Mouse (Mus musculus): ENCODE data around the gene Setdb2. TPM values are rescaled to one million over a fixed set of nuclear protein-coding genes. Genes with fewer than 3 reads are reported as not detected.
A peak's percentile ranks its signal among the peaks of the same experiment; 100 is the strongest.
"Not testable (repeated sequence)": the region's sequence is repeated elsewhere in the genome, so short reads cannot be mapped to it uniquely, and the experiment has no call there.

Gene Setdb2
- total RNA-seq (2021), result 1 to 10 TPM; 5.4 to 7.1 TPM
- long read RNA-seq, experiment 1, partial matches to known transcripts, result 1 of 2 reads
- long read RNA-seq, experiment 1, other reads (novel, unspliced or antisense), result 1 of 2 reads
- long read RNA-seq, experiment 2, partial matches to known transcripts, result 1 of 3 reads
- long read RNA-seq, experiment 2, other reads (novel, unspliced or antisense), result 1 of 3 reads

- DNase-seq, result peak; percentile 97 to 98
Measured at GRCm38 (mm10) chr14:59440558-59441471, at the start of gene Setdb2, which contains the start of gene Cab39l. Setdb2 (minus strand) TSS chr14:59440884. Cab39l (plus strand) TSS chr14:59440972.

GRCm38 (mm10) chr14:59485247-59485810 is 44.6 kb upstream of the Setdb2 start:
- DNase-seq, result no peak

- DNase-seq, result peak in 1 of 2 experiments; percentile 16
Measured at GRCm38 (mm10) chr14:59478699-59479098, 38.0 kb upstream of the Setdb2 start.

GRCm38 (mm10) chr14:59470781-59471180 is 30.1 kb upstream of the Setdb2 start:
- DNase-seq, result no peak

- DNase-seq, result peak in 1 of 2 experiments; percentile 18
Measured at GRCm38 (mm10) chr14:59467798-59468197, 27.1 kb upstream of the Setdb2 start.

- DNase-seq, result no peak
Measured at GRCm38 (mm10) chr14:59466503-59466902, 25.8 kb upstream of the Setdb2 start.

- no peak for DNase-seq
Measured at GRCm38 (mm10) chr14:59447981-59448380, 7.3 kb upstream of the Setdb2 start.

- DNase-seq, result no peak
Measured at GRCm38 (mm10) chr14:59445421-59445820, 4.7 kb upstream of the Setdb2 start.

GRCm38 (mm10) chr14:59441472-59441805 is 755 bp upstream of the Setdb2 start:
- no peak for DNase-seq

GRCm38 (mm10) chr14:59440039-59440438 is 645 bp downstream of the Setdb2 start:
- no peak for DNase-seq

GRCm38 (mm10) chr14:59438505-59438904 is 2.2 kb downstream of the Setdb2 start:
- DNase-seq, result no peak

GRCm38 (mm10) chr14:59437398-59437797 is 3.3 kb downstream of the Setdb2 start:
- DNase-seq, result no peak

- DNase-seq, result no peak
Measured at GRCm38 (mm10) chr14:59435206-59435605, 5.5 kb downstream of the Setdb2 start.

GRCm38 (mm10) chr14:59433902-59434301 is 6.8 kb downstream of the Setdb2 start:
- no peak for DNase-seq

- DNase-seq, result no peak
Measured at GRCm38 (mm10) chr14:59430556-59430955, 10.1 kb downstream of the Setdb2 start.

- no peak for DNase-seq
Measured at GRCm38 (mm10) chr14:59422912-59423663, 17.6 kb downstream of the Setdb2 start.

GRCm38 (mm10) chr14:59418171-59418570 is 22.5 kb downstream of the Setdb2 start:
- no peak for DNase-seq

GRCm38 (mm10) chr14:59414979-59415378 is 25.7 kb downstream of the Setdb2 start:
- DNase-seq, result not testable (repeated sequence)

- no peak for DNase-seq
Measured at GRCm38 (mm10) chr14:59396999-59397398, 43.7 kb downstream of the Setdb2 start.

- DNase-seq, result no peak
Measured at GRCm38 (mm10) chr14:59395281-59395680, 45.4 kb downstream of the Setdb2 start, which contains the start of gene Phf11c. Phf11c (minus strand) TSS chr14:59395381.

- not testable (repeated sequence) for DNase-seq
Measured at GRCm38 (mm10) chr14:59390181-59390580, 50.5 kb downstream of the Setdb2 start.

GRCm38 (mm10) chr14:59389532-59389931 is 51.2 kb downstream of the Setdb2 start:
- DNase-seq, result no peak
